Mouse (Mus musculus): ENCODE data around the gene Fam216a. TPM values are rescaled to one million over a fixed set of nuclear protein-coding genes. Genes with fewer than 3 reads are reported as not detected.

Gene Fam216a
- polyA plus RNA-seq, 1 experiment from 2014 or later = 152 TPM

DNA sequence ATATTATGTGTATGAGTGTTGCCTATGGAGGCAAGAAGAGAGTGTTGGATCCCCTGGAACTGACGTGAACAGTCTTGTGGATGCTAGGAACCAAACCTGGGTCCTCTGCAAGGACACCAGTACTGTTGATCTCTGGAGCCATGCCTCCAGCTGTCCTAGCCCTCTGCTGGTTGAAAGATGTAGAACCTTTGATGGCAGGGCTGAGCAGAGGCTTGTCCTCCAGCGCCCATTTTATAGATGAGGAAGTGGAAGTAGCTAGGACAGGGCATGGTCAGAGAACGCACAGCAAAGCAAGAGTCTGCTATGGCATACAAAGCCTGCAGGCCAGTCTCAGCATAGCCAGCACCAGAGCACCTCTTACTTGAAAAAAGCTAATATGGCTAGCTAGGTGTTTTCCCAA lies 54.1 kb downstream of the Fam216a start:
- no peak overlapping the region for H3K4me2 ChIP-seq
- 83% methylated on average over 3 of the region's 3 CpGs for WGBS
- ATAC-seq (ENCODE audit: low FRiP score) = no peak
- peaks cover 31% of the 10 kb centered on the region for H3K36me3 ChIP-seq
- no peak overlapping the region for H3K9ac ChIP-seq (replicated peaks)
- peaks cover 8% of the 10 kb centered on the region; the same call in 1 of the 2 replicates for H3K4me1 ChIP-seq
- no peak overlapping the region for H3K4me3 ChIP-seq (replicated peaks)
- no peak overlapping the region for H3K27ac ChIP-seq (replicated peaks)
- no peaks in the 10 kb centered on the region for H3K27me3 ChIP-seq (replicated peaks)
- no peaks in the 10 kb centered on the region for H3K9me3 ChIP-seq (replicated peaks)

DNA sequence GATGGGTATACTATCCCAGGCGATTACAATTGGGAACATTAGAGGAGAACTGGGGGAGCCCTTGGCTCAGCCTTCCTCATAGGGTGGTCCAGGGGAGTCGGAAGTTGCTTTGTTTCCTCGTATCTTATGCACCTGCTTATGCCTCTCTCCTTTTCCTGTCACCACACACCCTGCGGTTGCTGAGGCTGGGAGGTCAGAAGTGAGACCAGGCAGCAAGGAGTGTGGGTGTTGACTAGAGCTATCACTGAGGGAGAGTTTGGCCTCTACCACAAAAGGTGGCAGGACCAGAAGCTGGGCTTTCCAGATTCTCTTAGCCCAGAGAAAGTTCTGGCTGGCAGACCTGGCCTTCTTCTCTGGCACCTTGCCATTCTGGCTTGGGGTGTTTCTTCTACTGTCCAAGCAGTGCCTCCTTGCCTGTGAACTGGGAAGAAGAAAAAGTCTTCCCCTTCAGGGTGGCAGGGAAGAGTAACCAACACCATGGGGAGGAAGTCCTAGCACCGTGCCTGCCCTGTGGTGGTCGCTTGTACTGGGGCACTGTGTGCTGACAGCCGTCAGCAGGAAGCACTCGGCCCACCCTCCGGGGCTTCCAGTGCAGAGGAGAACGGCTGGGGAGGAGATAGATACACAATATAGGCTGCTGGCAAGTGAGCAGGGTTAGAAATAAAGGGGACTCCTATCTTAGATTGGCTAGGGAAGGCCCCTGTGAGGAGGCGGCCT lies 54.7 kb downstream of the Fam216a start:
- H3K4me1 ChIP-seq = peaks cover 9% of the 10 kb centered on the region
- peaks cover 28% of the 10 kb centered on the region for H3K36me3 ChIP-seq
- H3K27ac ChIP-seq (replicated peaks) = no peak overlapping the region
- H3K4me3 ChIP-seq (replicated peaks) = no peak overlapping the region
- whole genome bisulfite sequencing = 80% methylated on average over 11 of the region's 11 CpGs
- ATAC-seq (ENCODE audit: low FRiP score) = no peak
- no peak overlapping the region for H3K9ac ChIP-seq (replicated peaks)
- H3K27me3 ChIP-seq (replicated peaks) = no peaks in the 10 kb centered on the region
- no peaks in the 10 kb centered on the region for H3K9me3 ChIP-seq (replicated peaks)
- no peak overlapping the region for H3K4me2 ChIP-seq

DNA sequence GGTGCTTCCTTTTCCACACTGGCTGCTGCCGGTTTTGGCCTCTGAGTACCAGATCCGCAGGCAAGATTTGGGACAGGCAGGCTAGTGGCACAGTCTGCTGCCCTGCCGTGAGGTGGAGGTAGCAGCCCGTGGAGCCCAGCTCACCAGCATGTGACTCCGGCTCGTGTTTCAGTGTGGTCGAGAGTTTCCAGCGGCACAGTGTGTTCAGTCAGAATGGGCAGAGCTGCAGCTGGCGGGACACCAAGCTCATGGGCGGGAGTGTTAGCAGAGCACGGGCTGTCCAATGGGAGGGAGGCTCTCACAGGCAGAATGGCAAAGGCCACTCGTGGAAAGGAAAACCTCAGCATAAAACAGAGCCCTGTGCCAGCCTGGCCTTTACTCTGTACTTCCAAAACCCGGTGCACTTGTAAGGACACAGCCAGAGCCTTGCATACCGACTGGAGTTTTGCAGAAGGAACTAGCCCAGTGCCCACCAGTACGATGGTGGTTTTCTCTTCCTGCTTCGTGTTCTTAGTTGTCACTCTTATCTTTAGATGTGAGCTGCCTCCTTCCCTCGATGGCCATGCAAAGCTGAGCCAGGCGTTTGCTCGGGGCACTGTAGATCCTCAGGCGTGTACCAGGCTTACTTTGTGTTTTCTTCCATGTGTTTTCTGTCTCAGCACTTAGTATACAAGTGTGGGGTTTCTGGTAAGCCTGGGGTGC lies 57.0 kb downstream of the Fam216a start:
- H3K9me3 ChIP-seq (replicated peaks) = no peaks in the 10 kb centered on the region
- no peak overlapping the region for H3K27ac ChIP-seq (replicated peaks)
- no peak overlapping the region for H3K9ac ChIP-seq (replicated peaks)
- H3K4me2 ChIP-seq = no peak overlapping the region
- H3K36me3 ChIP-seq = peaks cover 12% of the 10 kb centered on the region
- H3K27me3 ChIP-seq (replicated peaks) = no peaks in the 10 kb centered on the region
- no peak overlapping the region for H3K4me3 ChIP-seq (replicated peaks)
- H3K4me1 ChIP-seq = peaks cover 12% of the 10 kb centered on the region
- 0 out of 2 replicates have a peak, but pooled peaks have one; percentile 21 for ATAC-seq (ENCODE audit: low FRiP score)
- 74% methylated on average over 20 of the region's 20 CpGs for WGBS

Other genes starting within 250 kb of the Fam216a start
- 0.44 TPM in 1 of 2 replicates, not detected in the other for gene Ccdc63, start 231.5 kb downstream of the Fam216a start, polyA plus RNA-seq (2015; fragmentation: Nextera tagmentation; extraction: Ambion mirVana)
- 184 and 200 TPM in 2 replicates for gene Ppp1cc, start 214.1 kb downstream of the Fam216a start, polyA plus RNA-seq (2015; fragmentation: Nextera tagmentation; extraction: Ambion mirVana)
- gene Hvcn1, start 165.6 kb downstream of the Fam216a start, polyA plus RNA-seq (2015; fragmentation: Nextera tagmentation; extraction: Ambion mirVana) = 1.3 and 4.1 TPM in 2 replicates
- gene Tctn1, start 107.9 kb downstream of the Fam216a start, polyA plus RNA-seq (2015; fragmentation: Nextera tagmentation; extraction: Ambion mirVana) = 5.8 and 6.0 TPM in 2 replicates
- 8.7 and 9.3 TPM in 2 replicates for gene Pptc7, start 88.0 kb downstream of the Fam216a start, polyA plus RNA-seq (2015; fragmentation: Nextera tagmentation; extraction: Ambion mirVana)
- gene Rad9b, start 18.1 kb downstream of the Fam216a start, polyA plus RNA-seq (2015; fragmentation: Nextera tagmentation; extraction: Ambion mirVana) = 19.1 and 22.1 TPM in 2 replicates
- 309 and 343 TPM in 2 replicates for gene Vps29, start 18.0 kb downstream of the Fam216a start, polyA plus RNA-seq (2015; fragmentation: Nextera tagmentation; extraction: Ambion mirVana)
- gene Gpn3, start 488 bp downstream of the Fam216a start, polyA plus RNA-seq (2015; fragmentation: Nextera tagmentation; extraction: Ambion mirVana) = 45.7 and 51.5 TPM in 2 replicates
- 163 and 167 TPM in 2 replicates for gene Arpc3, start 19.5 kb upstream of the Fam216a start, polyA plus RNA-seq (2015; fragmentation: Nextera tagmentation; extraction: Ambion mirVana)
- gene Anapc7, start 49.3 kb upstream of the Fam216a start, polyA plus RNA-seq (2015; fragmentation: Nextera tagmentation; extraction: Ambion mirVana) = 47.3 and 47.5 TPM in 2 replicates
- 49.4 and 52.0 TPM in 2 replicates for gene Atp2a2, start 129.9 kb upstream of the Fam216a start, polyA plus RNA-seq (2015; fragmentation: Nextera tagmentation; extraction: Ambion mirVana)
- gene Ift81, start 242.2 kb upstream of the Fam216a start, polyA plus RNA-seq (2015; fragmentation: Nextera tagmentation; extraction: Ambion mirVana) = 59.2 and 60.6 TPM in 2 replicates